Mouse (Mus musculus) left cerebral cortex, adult 9 months (tissue): ENCODE measurements at regions not wholly inside any gene's neighbourhood (a gene's known extent, or its start where the extent isn't known, plus 50 kb on each side); places are given as distances from the start of the nearest gene placed in this dataset.
A peak's percentile ranks its signal among the peaks of the same experiment; 100 is the strongest.

Experiments
- DNase-seq, 2 experiments: peaks; one replicate each; pipeline ENCODE4 v3.0.0; 2022; ENCODE audit warnings: low spot score in 2 of 2

DNA sequence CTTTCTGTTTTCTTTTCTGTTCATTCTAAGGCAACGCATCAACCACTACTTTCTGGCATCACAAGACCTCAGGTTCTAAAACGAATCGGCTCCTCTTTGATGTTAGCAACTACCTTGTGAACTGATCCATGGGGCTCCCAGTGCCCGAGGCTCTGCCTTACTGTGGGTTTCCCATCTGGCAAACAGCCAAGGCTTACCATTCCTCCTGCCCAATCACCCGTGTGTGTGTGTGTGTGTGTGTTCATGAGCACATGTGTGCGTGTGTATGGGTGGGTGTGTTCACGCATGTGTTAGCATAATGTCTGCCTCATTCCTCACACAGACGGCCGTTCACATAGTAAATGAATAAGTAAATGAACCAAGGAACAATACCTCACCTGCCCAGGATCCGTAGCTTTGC, 138.3 kb upstream of the Lpp start:
- DNase-seq = no peak

DNA sequence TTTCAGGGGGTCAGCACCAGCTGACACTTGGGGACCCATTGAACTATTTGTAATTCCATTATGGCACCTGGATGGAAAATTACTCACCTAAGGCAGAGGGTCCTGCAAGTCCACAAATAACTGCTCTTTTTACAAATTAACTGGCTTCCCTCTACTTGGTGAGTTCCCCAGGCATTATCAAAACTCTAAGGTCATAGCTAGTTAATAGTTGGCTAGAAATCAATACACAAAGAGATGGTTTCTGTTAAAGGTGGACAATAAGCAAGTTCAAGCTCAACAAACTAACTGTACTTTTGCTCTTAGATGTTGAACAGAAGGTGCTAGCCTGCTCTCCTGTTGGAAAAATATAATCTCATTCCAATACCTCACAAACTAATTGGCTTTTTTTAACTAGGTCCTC, 138.7 kb upstream of the Lpp start:
- DNase-seq = no peak

DNA sequence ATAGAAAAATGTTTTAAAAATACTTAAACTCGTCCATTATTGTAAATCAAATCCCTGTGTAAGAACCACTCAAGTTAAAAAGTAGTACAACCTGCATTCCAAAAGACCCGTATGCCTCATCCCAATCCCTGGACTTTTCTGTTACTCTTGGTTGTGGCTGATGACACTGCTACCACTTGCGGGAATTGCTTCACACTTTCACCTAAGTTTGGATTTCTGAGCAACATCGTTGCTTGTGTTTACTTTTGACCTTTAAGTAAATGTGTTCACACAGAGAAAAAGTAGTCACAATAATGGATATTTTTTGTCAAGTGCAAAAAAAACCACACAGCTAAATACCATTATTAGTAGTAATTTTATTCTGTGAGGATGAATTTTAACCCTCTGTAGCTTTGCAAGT, 139.2 kb upstream of the Lpp start:
- no peak for DNase-seq

DNA sequence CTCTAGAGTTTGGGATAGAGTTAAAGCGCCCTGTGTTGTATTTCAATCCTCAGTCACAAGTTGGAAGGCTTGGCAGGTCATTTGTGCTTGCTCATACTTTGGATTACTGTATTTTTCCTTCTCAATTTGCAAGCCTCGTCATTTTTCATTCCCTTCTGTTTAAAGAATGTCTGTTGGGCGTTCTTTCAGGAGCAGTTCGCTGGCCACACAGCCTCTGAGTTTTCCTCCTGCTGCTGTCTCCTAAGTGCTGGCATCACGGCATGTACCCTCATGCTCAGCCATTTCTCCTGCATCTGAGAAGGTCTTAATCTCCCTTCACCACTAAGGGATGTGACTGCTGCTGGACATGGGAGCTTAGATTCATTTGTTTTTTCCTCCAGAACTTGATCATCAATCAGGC, 146.0 kb upstream of the Lpp start:
- DNase-seq = no peak

DNA sequence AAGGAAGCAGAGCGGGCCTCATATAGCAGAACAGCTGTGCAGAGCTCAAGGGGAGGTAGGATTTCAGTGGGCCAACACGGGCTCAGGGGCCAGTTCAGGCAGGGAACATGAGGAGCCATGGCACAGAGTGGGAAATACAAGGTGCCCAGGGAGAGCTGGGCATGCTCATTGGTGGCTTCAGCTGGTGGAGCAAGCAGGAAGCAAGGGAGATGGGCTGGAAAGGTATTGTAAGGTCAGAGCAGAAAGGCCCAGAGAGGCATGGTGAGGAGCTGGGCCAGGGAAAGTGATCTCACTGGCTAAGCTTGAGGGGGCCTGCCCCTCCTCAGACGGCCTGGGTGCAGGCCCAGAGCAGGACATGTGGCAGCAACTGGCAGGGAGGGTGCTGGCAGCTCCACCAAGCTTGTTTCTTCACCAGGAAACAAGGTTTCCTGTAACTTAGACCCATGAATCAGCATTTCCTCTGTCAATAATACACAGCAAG, 155.2 kb upstream of the Lpp start:
- DNase-seq = no peak

DNA sequence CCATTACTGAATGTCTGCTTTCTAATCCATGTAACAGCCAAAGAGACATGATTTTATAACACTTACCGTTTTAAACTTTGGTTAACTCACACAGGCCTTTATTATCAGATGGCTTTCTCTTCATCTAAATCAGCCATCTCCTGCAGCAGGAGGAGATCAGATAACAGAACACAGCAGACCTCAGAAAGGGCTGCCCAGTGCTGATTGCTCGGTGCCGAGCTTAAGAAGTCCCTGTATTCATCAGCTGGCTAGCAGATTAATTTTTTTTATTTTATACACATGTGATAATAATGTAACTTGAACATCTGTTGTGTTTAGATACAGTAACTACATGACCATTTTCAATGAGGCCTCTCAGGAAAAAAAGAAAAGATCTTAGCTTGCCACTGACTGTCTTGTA, 155.9 kb upstream of the Lpp start:
- DNase-seq = no peak

DNA sequence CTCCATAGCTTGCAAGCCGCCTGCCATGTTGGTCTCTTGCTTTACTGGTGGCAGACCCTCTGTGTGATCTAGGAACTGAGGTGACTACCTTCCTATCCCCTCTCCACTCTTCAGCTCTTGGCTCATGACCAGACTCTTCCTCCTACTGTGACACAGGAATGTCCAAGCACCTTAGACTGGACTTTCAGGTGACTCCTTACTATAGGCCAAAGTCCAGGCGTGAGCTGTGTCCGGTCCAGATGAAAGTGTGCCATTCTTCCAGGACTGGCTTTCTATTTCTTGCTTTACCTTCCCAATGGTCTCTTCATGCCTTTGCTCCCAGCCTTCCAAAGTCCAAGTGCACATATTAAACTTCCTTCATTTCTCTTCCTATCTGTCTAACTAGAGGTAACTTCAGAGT, 156.3 kb upstream of the Lpp start:
- DNase-seq = no peak

DNA sequence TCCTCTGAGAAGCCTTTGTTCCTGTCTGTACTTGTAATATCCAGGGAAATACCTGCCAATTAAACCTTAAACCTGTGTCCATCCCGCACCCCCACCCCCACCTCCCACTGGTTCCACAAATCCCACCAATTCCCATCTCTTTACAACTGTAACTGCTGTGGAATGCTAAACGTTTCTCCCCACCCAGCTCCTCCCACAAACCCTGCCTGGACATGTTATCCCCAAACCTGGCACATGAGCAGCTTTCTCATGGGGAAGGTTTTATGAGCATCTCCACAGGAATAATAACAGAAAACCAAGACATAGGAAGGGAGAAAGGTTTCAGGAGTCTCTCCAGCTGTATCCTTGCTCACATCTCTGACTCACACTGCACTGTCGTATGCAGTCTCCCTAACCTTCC, 156.8 kb upstream of the Lpp start:
- DNase-seq = no peak

DNA sequence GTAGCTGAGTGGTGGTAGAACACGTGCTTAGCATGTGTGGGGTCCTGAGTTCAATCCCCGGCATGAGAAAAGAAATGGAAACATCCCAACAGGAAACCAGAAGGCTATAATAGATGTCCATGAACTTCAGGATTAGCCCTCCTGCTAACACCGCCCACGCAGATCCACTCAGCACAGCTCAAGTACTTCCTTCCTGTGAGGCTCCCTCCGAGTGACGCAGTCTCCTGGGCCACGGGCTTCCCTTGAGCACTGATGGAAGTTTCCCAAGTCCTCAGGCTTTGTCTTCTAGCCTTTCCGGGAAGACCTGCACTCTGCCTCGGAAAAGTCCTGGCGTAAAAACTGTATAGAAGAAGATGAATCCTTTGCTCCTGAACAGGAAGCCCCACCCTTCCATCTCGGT, 158.5 kb upstream of the Lpp start:
- no peak for DNase-seq

DNA sequence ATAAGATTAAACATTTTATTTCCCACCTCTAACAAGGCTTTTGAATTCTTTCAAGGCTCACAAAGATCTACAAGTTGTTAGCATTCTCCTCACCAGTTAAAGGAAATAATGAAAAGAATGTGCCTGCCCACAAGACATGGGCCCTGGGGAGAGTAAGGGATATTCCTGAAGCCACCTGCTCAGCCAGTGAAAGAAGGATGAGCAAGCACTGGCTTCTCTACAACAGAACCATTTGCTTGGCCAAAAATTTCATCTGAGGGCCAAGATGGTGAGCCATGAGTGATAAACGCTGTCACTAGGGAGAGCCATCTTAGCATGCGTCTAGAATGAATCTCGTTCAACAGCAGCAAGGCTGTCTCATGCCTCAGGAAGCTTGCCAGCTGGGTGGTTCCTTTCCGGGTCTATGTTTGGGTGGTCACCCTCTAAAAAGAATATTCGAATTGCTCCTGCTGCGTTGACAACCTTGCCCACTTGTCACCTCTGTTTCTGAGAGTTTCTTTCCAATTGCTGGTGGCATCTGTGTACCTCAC, 161.2 kb upstream of the Lpp start:
- DNase-seq = no peak

DNA sequence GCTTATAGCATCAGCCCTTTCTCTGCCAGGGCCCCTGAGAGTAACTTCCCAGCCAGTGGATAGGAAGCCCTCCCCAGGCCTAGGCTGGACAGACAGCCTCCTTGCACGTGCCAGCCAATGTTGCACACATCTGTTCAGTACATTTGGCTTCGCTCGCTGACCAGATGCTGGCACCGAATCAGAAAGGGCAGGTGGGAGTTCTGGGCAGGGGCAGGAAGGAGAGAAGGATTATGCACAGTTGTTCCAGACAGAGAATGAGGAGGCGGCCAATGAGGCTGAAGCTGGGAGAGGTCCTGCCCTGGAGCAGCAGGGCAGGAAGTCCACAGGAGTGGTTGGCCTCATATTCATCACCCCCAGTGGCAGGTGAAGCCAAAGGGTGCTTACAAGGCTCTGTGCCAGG, 161.8 kb upstream of the Lpp start:
- DNase-seq = no peak

DNA sequence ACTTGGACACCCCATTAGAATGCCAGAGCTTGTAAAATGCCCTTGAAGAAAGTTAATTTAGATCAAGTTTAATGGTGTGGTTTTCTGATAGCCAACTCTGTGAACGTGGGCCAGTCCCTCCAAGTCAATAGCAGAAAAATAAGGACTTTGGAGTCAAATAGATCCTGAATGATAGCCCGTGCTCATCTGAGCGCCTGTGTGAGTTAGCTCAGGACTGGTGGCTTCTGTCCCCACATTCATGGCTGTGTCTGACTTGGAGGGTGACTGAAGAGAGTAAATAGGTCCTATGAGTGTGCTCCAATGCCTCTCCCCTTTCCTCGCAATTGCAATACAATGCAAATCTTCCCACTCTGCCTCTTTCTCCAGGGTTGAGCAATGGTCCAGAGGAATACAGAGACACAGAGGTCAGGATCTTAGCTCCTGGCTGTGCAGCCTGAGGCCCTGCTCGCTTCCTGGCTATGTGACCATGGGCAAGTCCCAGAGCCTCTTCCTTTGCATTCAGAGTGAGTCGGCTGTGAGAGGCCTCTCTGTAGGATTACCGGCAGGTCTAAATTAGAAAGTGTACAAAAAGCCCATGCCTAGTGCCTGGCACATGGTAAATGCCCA, 164.2 kb upstream of the Lpp start:
- DNase-seq = no peak

DNA sequence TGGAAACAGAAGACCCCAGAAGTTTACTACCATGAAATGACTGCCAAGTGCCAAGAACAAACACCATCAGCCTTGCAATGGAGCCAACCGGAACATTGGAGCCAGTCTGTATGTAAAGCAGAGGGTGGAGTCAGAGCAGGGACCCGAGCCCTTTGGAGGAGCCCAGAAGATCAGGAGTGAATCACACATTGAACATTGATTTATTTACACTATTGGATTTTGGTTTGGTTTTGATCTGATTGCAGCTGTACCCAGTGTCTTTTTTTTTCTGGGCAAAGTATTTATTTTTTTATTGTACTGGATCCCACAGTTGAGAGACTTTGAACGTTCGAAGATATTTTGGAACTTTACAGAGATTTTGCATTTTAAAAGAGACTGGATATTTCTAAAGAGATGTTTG, 167.4 kb upstream of the Lpp start:
- no peak for DNase-seq

DNA sequence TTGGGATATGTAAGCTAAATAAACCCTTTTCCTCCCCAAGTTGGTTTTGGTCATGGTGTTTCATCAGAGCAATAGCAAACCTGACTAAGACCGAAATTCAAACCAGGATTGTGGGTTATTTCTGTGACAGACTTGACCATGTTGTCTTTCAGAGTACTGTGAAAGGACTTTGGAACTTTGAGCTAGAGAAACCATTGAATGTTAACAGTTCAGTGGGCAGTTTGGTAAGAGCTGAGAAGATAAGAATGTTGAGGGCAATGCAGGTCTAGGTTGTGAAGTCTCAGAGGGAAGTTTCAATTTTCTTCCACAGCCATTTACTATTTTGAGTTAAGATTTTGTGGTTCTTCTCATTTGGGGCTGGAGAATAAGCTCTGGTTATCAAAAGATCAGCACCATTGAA, 168.2 kb upstream of the Lpp start:
- no peak for DNase-seq

DNA sequence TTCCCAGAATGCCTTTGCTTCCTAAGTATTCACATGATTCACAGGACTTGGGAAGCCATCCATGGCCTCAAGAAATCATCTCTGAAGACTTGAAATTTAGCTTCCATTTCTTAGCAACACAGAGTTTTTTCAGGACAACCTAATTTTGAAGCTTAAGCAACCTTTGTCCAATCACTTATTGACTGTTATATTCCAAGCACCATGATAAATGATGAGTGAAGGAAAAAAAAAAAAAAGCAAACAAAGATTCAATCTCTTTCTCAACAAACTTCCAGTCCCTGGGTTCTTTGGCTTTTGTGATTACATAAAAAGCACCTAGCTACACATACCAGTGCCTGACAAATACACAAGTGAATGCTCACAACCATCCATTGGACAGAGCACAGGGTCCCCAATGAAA, 169.4 kb upstream of the Lpp start:
- DNase-seq = no peak

DNA sequence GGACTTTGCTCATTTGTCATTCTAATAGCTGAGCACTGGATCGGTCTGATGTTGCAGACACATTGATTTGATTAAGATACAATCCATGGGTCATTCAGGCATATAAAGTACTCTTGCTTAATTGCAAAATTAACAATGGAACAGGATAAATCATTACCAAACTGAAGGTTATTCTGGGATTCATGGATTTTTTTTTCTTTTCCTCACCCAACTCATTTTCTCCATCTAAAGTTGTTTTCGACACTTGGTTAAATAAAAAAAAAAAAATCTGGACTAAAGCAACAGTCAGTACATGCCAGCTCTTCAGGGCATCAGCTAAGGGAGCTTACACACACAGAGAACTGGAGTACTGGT, 169.8 kb upstream of the Lpp start:
- DNase-seq = no peak

DNA sequence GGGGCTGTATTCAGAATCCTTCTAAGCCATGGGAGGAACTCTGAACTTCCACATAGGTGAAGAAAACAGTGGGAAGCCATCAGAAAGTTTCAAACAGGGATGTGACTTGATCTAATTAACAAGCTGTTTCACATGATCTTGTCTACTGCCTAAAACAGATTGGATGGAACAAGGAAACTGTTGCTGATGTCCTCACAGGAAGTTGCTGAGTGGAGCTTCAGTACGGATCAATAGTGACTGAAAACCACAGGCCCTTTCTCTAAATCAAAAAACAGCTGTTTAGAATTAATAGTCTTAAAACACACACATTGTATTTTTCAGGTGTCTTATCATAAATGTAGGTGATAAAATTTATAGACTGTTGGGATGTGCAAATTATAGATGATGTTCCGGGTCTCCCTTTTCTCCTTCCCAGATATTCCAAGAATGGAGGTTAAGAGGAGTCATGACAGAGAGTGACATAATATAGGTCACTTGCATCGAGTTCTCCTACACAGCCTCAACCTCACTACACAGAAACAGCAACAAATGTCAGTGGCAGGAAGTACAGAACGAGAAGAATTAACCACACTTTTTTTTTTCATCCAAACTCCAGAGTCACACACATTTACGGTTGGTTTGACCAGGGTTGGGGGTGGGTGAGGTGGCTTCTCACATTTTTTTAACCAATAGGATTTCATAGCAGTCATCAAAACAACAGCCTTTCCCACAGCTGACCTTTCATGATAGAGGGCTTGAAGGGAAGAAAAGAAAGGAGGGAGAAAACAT, 170.4 kb upstream of the Lpp start:
- no peak for DNase-seq

DNA sequence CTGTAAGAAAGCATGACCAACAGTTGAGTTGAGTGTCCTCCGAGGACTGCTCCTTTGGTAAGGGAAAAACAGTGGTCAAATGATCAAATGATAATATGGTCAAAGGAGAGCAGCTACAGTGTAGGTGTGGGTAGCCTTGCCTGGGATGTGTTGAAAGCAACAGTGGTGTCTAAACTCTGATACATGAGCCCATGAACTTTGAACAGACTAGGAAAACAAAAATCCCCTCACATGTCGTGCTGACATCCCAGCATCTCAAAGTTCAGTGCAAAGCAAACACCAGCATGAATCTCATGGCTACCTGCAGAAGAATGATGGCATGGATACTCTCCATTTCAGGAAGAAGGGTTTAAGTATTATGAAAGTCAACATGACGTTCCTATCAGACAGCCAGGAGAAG, 171.3 kb upstream of the Lpp start:
- no peak for DNase-seq

DNA sequence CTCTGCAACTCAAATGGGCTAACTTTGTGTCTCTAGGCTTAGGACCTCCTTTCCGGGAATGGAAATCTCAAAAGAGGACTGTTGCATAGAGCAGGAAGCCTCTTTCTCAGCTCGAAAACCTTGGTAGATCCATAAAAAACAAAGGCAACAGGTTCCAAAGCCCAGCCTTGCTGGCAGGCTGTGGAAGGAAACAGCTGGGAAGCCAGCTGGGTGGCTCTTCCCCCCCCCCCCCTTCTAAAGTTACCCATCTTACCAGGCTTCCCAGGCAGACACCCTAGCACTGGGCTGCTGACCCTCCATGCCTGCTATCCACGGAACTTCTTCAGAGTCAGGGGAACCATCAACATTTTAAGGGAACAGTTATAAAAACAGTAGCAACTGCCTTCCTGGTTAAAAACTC, 172.7 kb upstream of the Lpp start:
- no peak for DNase-seq

DNA sequence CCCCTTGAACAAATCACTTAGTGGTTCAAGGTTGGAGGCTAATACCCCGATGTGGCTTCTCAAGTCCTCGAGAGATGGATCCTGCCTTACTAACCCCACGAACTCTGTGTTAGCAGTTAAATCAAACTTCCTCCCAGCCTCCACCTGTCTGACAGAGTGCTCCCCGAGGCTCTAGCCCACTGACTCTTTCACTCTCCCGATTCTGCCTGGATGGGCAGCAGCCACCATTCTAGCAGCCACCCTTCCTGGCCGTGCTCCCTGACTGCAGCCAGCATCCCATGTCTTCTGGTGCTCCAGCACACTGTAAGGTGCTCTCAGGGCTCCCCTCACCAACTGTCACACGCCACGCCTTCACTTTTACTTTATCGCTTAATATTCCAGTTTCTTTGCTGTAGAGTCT, 173.6 kb upstream of the Lpp start:
- DNase-seq = no peak

DNA sequence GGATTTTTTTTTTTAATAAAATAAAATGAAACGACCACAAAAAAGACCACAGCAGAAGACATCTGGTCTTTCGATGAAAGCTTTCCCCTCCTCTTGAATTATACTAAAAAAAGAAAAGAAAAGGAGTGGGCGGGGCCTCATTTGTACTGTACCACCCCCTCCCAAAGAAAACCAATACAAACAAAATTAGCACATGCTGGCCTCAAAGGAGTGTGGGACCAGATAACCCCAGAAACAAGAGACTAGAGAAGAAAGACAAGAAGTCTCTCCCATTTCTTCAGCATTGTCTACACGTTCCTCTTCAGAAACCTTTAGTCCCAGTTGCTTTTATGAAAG, 174.5 kb upstream of the Lpp start:
- DNase-seq = no peak

DNA sequence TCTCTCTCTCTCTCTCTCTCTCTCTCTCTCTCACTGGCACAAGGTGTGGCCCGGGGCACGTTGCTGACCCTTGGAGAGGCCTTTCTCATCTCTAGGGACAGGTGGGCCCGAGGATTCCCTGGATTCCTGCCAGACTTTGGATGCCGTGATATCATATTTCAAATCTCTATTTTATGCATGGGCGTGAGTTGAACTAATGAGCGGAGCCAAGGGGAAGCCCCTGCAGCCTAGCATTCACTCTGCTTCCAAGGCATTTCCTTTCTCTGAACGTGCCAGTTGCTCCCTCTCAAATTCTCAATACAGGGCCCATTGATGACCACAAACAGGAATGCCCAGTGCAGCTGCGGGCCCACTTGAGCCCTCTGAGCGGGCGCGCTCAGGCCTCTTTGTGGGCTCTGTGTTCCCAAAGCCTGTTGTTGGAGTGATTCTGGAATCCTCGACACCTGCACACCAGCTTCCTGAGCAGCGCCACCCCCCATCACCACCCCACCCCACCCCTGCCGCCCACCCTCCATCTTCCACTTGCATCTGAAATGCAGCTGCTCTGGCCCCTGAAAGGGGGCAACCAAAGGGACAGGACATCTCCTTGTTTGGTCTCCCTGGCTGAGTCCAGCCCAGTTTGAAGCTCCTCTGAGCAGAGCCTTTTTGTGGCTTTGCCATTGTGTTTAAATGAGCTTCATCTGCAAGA, 175.0 kb upstream of the Lpp start:
- no peak for DNase-seq

DNA sequence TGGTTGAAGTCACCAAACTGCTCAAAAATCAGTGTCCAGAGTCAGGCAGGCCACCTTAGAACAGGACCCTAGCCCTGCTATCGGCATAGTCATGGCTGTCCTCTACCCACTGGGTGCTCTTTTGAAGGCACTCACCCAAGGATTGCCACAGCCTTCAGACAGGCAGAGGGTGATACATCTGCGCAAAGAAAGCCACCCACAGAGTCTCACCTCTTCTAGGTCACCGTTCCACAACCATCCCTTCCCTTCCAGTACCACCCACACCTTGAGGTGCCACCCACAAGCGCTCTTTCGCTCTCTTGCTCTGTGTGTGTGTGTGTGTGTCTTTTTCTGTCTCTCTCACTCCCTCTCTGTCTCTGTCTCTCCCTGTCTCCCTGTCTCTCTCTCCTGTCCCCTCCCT, 176.5 kb upstream of the Lpp start:
- DNase-seq = peak in 1 of 2 experiments; percentile 18
